Mouse (Mus musculus) adrenal gland, adult 18-20 months (tissue): ENCODE data around the gene Parp3. TPM values are rescaled to one million over a fixed set of nuclear protein-coding genes. Genes with fewer than 3 reads are reported as not detected.
A peak's percentile ranks its signal among the peaks of the same experiment; 100 is the strongest.
"Not testable (repeated sequence)": the region's sequence is repeated elsewhere in the genome, so short reads cannot be mapped to it uniquely, and the experiment has no call there.

Experiments
- DNase-seq, 2 experiments: peaks; one replicate each; pipeline ENCODE4 v3.0.0; 2021 to 2022; ENCODE audit warnings: low spot score in 2 of 2
- long read RNA-seq, 2 experiments: library from polyadenylated mRNA; stranded (forward); transcript quantifications; one replicate each; pipeline ENCODE4 v2.0.0; 2021
- total RNA-seq, 2 experiments: library from RNA; stranded (reverse); gene quantifications; 1 replicate in 1 of 2; 2 replicates in 1 of 2; pipeline ENCODE4 v1.2.3; 2021

Parp3 gene
- total RNA-seq, result 10 to 100 TPM; 35.9 to 63.4 TPM
- long read RNA-seq, experiment 1, transcript Parp3-201 (11 exons, 2,962 nt), result minor isoform, 9 of 72 reads
- long read RNA-seq, experiment 1, transcript Parp3-203 (11 exons, 2,495 nt), result major isoform, 11 of 72 reads
- long read RNA-seq, experiment 1, partial matches to known transcripts, result 5 of 72 reads
- long read RNA-seq, experiment 1, other reads (novel, unspliced or antisense), result 43 of 72 reads
- long read RNA-seq, experiment 2, transcript Parp3-203 (11 exons, 2,495 nt), result minor isoform, 5 of 66 reads
- long read RNA-seq, experiment 2, transcript Parp3-201 (11 exons, 2,962 nt), result major isoform, 12 of 66 reads
- long read RNA-seq, experiment 2, partial matches to known transcripts, result 8 of 66 reads
- long read RNA-seq, experiment 2, other reads (novel, unspliced or antisense), result 38 of 66 reads

- peak; percentile 94 to 97 for DNase-seq
Measured at GRCm38 (mm10) chr9:106476924-106477484, at the start of gene Parp3. Parp3 (minus strand) TSS chr9:106476949.

GRCm38 (mm10) chr9:106519909-106520308 lies 43.2 kb upstream of the Parp3 start:
- no peak for DNase-seq

- DNase-seq, result no peak
Measured at GRCm38 (mm10) chr9:106519433-106519832, 42.7 kb upstream of the Parp3 start.

GRCm38 (mm10) chr9:106514273-106514672 lies 37.5 kb upstream of the Parp3 start, which contains the start of gene Iqcf5:
Iqcf5 (plus strand) TSS chr9:106514573.
- DNase-seq, result no peak

- no peak for DNase-seq
Measured at GRCm38 (mm10) chr9:106513566-106513965, 36.8 kb upstream of the Parp3 start.

GRCm38 (mm10) chr9:106512729-106513450 lies 36.1 kb upstream of the Parp3 start:
- DNase-seq, result no peak

GRCm38 (mm10) chr9:106509356-106509755 lies 32.6 kb upstream of the Parp3 start:
- DNase-seq, result no peak

GRCm38 (mm10) chr9:106504246-106504645 lies 27.5 kb upstream of the Parp3 start:
- no peak for DNase-seq

GRCm38 (mm10) chr9:106501846-106502245 lies 25.1 kb upstream of the Parp3 start:
- DNase-seq, result no peak

- DNase-seq, result no peak
Measured at GRCm38 (mm10) chr9:106499667-106500066, 22.9 kb upstream of the Parp3 start, which contains the start of gene Iqcf1. Iqcf1 (plus strand) TSS chr9:106499967.

GRCm38 (mm10) chr9:106487602-106488001 lies 10.9 kb upstream of the Parp3 start:
- DNase-seq, result not testable (repeated sequence)

- DNase-seq, result no peak
Measured at GRCm38 (mm10) chr9:106485076-106485475, 8.3 kb upstream of the Parp3 start.

- DNase-seq, result no peak
Measured at GRCm38 (mm10) chr9:106483606-106484005, 6.9 kb upstream of the Parp3 start.

- DNase-seq, result no peak
Measured at GRCm38 (mm10) chr9:106483136-106483535, 6.4 kb upstream of the Parp3 start.

- DNase-seq, result no peak
Measured at GRCm38 (mm10) chr9:106482578-106483115, 5.9 kb upstream of the Parp3 start.

- no peak for DNase-seq
Measured at GRCm38 (mm10) chr9:106481676-106482075, 4.9 kb upstream of the Parp3 start.

GRCm38 (mm10) chr9:106481075-106481474 lies 4.3 kb upstream of the Parp3 start:
- DNase-seq, result no peak

- DNase-seq, result no peak
Measured at GRCm38 (mm10) chr9:106480541-106480940, 3.8 kb upstream of the Parp3 start.

- DNase-seq, result no peak
Measured at GRCm38 (mm10) chr9:106478101-106478500, 1.4 kb upstream of the Parp3 start.

GRCm38 (mm10) chr9:106477649-106478048 lies 900 bp upstream of the Parp3 start:
- DNase-seq, result peak in 1 of 2 experiments; percentile 12
